Mouse (Mus musculus): ENCODE measurements around the gene Zfp831. TPM values are rescaled to one million over a fixed set of nuclear protein-coding genes. Genes with fewer than 3 reads are reported as not detected.
A peak's percentile ranks its signal among the peaks of the same experiment; 100 is the strongest.

Zfp831 gene
- polyA plus RNA-seq, 1 experiment from 2014 or later: 0.03 TPM

DNA sequence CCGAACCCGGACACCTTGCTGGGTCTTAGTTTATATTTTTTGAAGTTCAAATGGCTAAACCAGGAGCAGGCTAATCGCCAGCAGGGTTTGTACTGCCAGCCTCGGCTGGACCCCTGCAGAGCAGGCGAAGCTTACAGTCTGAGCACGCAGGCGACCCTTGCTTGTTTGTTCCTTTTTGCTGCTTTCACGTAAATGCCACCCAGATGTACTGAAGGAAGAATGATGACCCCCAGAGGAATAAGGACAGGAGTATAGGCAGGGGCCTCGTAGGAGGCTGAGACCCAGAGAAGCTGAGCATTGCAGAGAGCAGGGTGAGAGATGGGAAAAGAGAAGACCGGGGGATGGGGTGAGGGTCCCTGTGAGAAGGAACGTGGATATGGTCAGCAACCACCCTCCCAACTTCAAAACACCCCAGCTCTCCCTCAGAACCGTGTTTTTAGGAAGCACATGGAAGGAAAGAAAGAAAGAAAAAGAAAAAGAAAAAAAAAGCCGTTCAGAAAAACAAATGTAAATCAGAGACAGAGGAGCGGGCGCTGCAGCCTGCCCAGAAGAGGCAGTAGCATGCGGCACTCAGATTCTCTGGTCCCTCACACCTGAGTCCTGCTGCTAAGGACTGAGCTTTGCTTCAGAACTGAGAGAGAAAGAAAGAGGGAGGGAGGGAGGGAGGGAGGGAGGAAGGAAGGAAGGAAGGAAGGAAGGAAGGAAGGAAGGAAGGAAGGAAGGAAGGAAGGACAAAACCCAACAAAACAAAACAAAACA lies 31.1 kb downstream of the Zfp831 start:
- H3K4me1 ChIP-seq (ENCODE audit: control insufficient read depth, insufficient read depth, low read length): peaks cover 10% of the 10 kb centered on the region
- no peak overlapping the region for H3K27ac ChIP-seq (replicated peaks; ENCODE audit: low read depth, low read length)
- peak; percentile 56 for ATAC-seq (ENCODE audit: insufficient number of reproducible peaks, low FRiP score, low TSS enrichment, low read depth)
- DNase-seq (ENCODE audit: low spot score): no peak
- H3K9ac ChIP-seq (ENCODE audit: low read length): peak overlapping the region; percentile 44; the same call in 1 of the 2 replicates
- peak overlapping the region; percentile 25 for H3K4me3 ChIP-seq (ENCODE audit: low read depth, low read length)
- H3K36me3 ChIP-seq (ENCODE audit: control insufficient read depth, insufficient read depth, low read length): no peaks in the 10 kb centered on the region
- H3K9me3 ChIP-seq (ENCODE audit: control insufficient read depth, low read length): no peaks in the 10 kb centered on the region
- H3K27me3 ChIP-seq (ENCODE audit: control insufficient read depth, insufficient read depth, low read length): no peaks in the 10 kb centered on the region
- WGBS: 2% methylated on average over 16 of the region's 16 CpGs
- H3K4me2 ChIP-seq (ENCODE audit: low read depth, severe bottlenecking): peak overlapping the region; percentile 83

- no peak overlapping the region for H3K27ac ChIP-seq (replicated peaks; ENCODE audit: low read depth, low read length)
- H3K4me1 ChIP-seq (ENCODE audit: control insufficient read depth, insufficient read depth, low read length): peaks cover 10% of the 10 kb centered on the region
- H3K9ac ChIP-seq (ENCODE audit: low read length): no peak overlapping the region
- no peak overlapping the region for H3K4me3 ChIP-seq (ENCODE audit: low read depth, low read length)
- H3K27me3 ChIP-seq (ENCODE audit: control insufficient read depth, insufficient read depth, low read length): no peaks in the 10 kb centered on the region
- no peak for ATAC-seq (ENCODE audit: insufficient number of reproducible peaks, low FRiP score, low TSS enrichment, low read depth)
- H3K4me2 ChIP-seq (ENCODE audit: low read depth, severe bottlenecking): no peak overlapping the region
- DNase-seq (ENCODE audit: low spot score): peak; percentile 92
- no peaks in the 10 kb centered on the region for H3K36me3 ChIP-seq (ENCODE audit: control insufficient read depth, insufficient read depth, low read length)
- WGBS: 16% methylated on average over 9 of the region's 9 CpGs
- H3K9me3 ChIP-seq (ENCODE audit: control insufficient read depth, low read length): no peaks in the 10 kb centered on the region
Observed at GRCm38 (mm10) chr2:174675642-174676041, 32.3 kb downstream of the Zfp831 start.

DNA sequence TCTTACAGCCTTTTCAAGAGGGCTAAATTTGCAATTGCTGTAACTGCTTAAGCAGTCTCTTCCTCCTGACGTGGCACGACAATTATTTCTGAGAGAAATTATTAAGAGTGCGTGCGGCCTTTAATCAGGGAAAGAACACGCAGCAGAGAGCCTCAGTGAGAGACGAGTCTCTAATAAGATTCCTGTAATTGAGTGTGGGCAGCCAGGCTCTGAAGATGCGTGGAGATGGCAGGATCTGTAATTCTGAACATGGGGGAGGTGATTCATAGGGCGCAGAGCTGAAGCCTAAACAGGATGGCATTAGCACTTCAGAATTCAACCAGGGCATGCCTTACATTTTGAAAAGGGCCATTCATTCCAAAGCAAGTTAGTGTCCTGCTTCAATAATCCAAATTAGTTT lies 58.0 kb downstream of the Zfp831 start:
- H3K9ac ChIP-seq (ENCODE audit: low read length): no peak overlapping the region
- no peak for DNase-seq (ENCODE audit: low spot score)
- H3K9me3 ChIP-seq (ENCODE audit: control insufficient read depth, low read length): no peaks in the 10 kb centered on the region
- H3K27ac ChIP-seq (replicated peaks; ENCODE audit: low read depth, low read length): no peak overlapping the region
- no peak overlapping the region for H3K4me2 ChIP-seq (ENCODE audit: low read depth, severe bottlenecking)
- H3K4me1 ChIP-seq (ENCODE audit: control insufficient read depth, insufficient read depth, low read length): no peaks in the 10 kb centered on the region
- 78% methylated on average over 8 of the region's 8 CpGs for WGBS
- H3K27me3 ChIP-seq (ENCODE audit: control insufficient read depth, insufficient read depth, low read length): no peaks in the 10 kb centered on the region
- H3K4me3 ChIP-seq (ENCODE audit: low read depth, low read length): no peak overlapping the region
- H3K36me3 ChIP-seq (ENCODE audit: control insufficient read depth, insufficient read depth, low read length): no peaks in the 10 kb centered on the region
- no peak for ATAC-seq (ENCODE audit: insufficient number of reproducible peaks, low FRiP score, low TSS enrichment, low read depth)

- H3K36me3 ChIP-seq (ENCODE audit: control insufficient read depth, insufficient read depth, low read length): no peaks in the 10 kb centered on the region
- H3K27me3 ChIP-seq (ENCODE audit: control insufficient read depth, insufficient read depth, low read length): no peaks in the 10 kb centered on the region
- 89% methylated on average over 16 of the region's 16 CpGs for WGBS
- H3K27ac ChIP-seq (replicated peaks; ENCODE audit: low read depth, low read length): no peak overlapping the region
- DNase-seq (ENCODE audit: low spot score): no peak
- no peak overlapping the region for H3K4me2 ChIP-seq (ENCODE audit: low read depth, severe bottlenecking)
- no peak overlapping the region for H3K4me3 ChIP-seq (ENCODE audit: low read depth, low read length)
- ATAC-seq (ENCODE audit: insufficient number of reproducible peaks, low FRiP score, low TSS enrichment, low read depth): no peak
- H3K9ac ChIP-seq (ENCODE audit: low read length): no peak overlapping the region
- no peaks in the 10 kb centered on the region for H3K9me3 ChIP-seq (ENCODE audit: control insufficient read depth, low read length)
- H3K4me1 ChIP-seq (ENCODE audit: control insufficient read depth, insufficient read depth, low read length): no peaks in the 10 kb centered on the region
Observed at GRCm38 (mm10) chr2:174707101-174707500, 63.8 kb downstream of the Zfp831 start.

DNA sequence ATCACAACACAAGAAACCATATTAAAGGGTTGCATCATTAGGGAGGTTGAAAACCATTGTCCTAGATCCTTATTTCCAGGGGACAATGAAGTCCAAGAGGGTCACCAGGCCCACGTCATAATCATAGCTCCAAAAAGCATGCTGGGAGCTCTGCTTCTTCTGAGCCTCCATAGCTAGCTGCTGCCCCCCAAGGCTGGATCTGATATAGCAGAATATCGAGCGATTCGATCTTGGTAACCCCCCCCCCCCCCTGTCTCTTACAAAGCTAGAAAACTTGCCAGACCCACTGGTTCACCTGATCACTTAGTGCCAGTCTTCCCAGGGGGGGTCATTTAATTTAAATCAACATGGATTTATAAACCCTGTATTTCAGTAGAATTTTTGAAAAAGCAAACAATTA lies 65.3 kb downstream of the Zfp831 start:
- Histone ChIP-seq H3K9ac (ENCODE audit: low read length) (no peak overlapping the region), H3K27ac (replicated peaks; ENCODE audit: low read depth, low read length) (no peak overlapping the region), H3K36me3 (ENCODE audit: control insufficient read depth, insufficient read depth, low read length) (no peaks in the 10 kb centered on the region), H3K4me2 (ENCODE audit: low read depth, severe bottlenecking) (no peak overlapping the region), H3K4me1 (ENCODE audit: control insufficient read depth, insufficient read depth, low read length) (no peaks in the 10 kb centered on the region), H3K4me3 (ENCODE audit: low read depth, low read length) (no peak overlapping the region), H3K9me3 (ENCODE audit: control insufficient read depth, low read length) (no peaks in the 10 kb centered on the region), H3K27me3 (ENCODE audit: control insufficient read depth, insufficient read depth, low read length) (no peaks in the 10 kb centered on the region)
- 84% methylated on average over 4 of the region's 4 CpGs for WGBS
- DNase-seq (ENCODE audit: low spot score) (no peak), ATAC-seq (ENCODE audit: insufficient number of reproducible peaks, low FRiP score, low TSS enrichment, low read depth) (no peak)

- no peaks in the 10 kb centered on the region for H3K9me3 ChIP-seq (ENCODE audit: control insufficient read depth, low read length)
- no peak for ATAC-seq (ENCODE audit: insufficient number of reproducible peaks, low FRiP score, low TSS enrichment, low read depth)
- H3K4me1 ChIP-seq (ENCODE audit: control insufficient read depth, insufficient read depth, low read length): no peaks in the 10 kb centered on the region
- H3K9ac ChIP-seq (ENCODE audit: low read length): no peak overlapping the region
- no peaks in the 10 kb centered on the region for H3K27me3 ChIP-seq (ENCODE audit: control insufficient read depth, insufficient read depth, low read length)
- WGBS: 80% methylated on average over 3 of the region's 3 CpGs
- H3K4me2 ChIP-seq (ENCODE audit: low read depth, severe bottlenecking): no peak overlapping the region
- no peak overlapping the region for H3K27ac ChIP-seq (replicated peaks; ENCODE audit: low read depth, low read length)
- no peak overlapping the region for H3K4me3 ChIP-seq (ENCODE audit: low read depth, low read length)
- H3K36me3 ChIP-seq (ENCODE audit: control insufficient read depth, insufficient read depth, low read length): no peaks in the 10 kb centered on the region
- DNase-seq (ENCODE audit: low spot score): no peak
Observed at GRCm38 (mm10) chr2:174710185-174710584, 66.9 kb downstream of the Zfp831 start.

DNA sequence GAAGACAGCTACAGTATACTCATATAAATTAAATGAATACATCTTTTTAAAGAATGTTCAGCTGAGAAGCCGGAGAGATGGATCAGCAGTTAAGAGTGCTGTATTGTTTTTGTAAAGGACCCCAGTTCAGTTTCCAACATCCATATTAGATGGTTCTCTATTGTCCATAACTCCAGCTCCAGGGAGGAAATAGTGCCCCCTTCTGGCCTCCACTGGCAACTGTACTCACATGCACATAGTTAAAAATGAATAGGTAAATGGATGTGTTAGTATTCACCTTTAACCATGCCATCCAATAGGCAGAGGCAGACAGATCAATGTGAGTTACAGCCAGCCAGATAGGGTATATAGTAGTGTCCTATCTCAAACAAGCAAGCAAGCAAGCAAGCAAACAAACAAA lies 68.7 kb downstream of the Zfp831 start:
- WGBS: 93% methylated on average over 1 of the region's 1 CpGs
- no peak overlapping the region for H3K4me2 ChIP-seq (ENCODE audit: low read depth, severe bottlenecking)
- ATAC-seq (ENCODE audit: insufficient number of reproducible peaks, low FRiP score, low TSS enrichment, low read depth): no peak
- H3K4me1 ChIP-seq (ENCODE audit: control insufficient read depth, insufficient read depth, low read length): no peaks in the 10 kb centered on the region
- no peaks in the 10 kb centered on the region for H3K36me3 ChIP-seq (ENCODE audit: control insufficient read depth, insufficient read depth, low read length)
- H3K27ac ChIP-seq (replicated peaks; ENCODE audit: low read depth, low read length): no peak overlapping the region
- no peaks in the 10 kb centered on the region for H3K27me3 ChIP-seq (ENCODE audit: control insufficient read depth, insufficient read depth, low read length)
- no peak overlapping the region for H3K9ac ChIP-seq (ENCODE audit: low read length)
- no peak for DNase-seq (ENCODE audit: low spot score)
- H3K9me3 ChIP-seq (ENCODE audit: control insufficient read depth, low read length): no peaks in the 10 kb centered on the region
- no peak overlapping the region for H3K4me3 ChIP-seq (ENCODE audit: low read depth, low read length)

DNA sequence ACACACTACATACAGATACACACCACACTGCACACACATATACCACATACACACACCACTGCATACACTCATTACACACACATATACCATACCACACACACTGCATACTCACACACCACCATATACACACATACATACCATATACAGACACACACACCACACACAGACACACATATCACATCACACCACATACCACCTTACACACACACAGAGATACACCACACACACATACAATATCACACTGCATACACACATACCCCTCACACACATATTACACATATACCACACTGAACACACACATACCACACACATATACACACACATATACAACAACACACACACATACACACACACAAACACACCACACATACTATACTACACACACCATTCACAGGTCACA lies 72.6 kb downstream of the Zfp831 start:
- H3K9ac ChIP-seq (ENCODE audit: low read length): no peak overlapping the region
- no peak overlapping the region for H3K27ac ChIP-seq (replicated peaks; ENCODE audit: low read depth, low read length)
- DNase-seq (ENCODE audit: low spot score) (no peak), ATAC-seq (ENCODE audit: insufficient number of reproducible peaks, low FRiP score, low TSS enrichment, low read depth) (peak; percentile 44; the same call in 1 of the 2 replicates)
- no peaks in the 10 kb centered on the region for H3K9me3 ChIP-seq (ENCODE audit: control insufficient read depth, low read length)
- H3K36me3 ChIP-seq (ENCODE audit: control insufficient read depth, insufficient read depth, low read length): no peaks in the 10 kb centered on the region
- no peak overlapping the region for H3K4me2 ChIP-seq (ENCODE audit: low read depth, severe bottlenecking)
- H3K4me1 ChIP-seq (ENCODE audit: control insufficient read depth, insufficient read depth, low read length): no peaks in the 10 kb centered on the region
- no peak overlapping the region for H3K4me3 ChIP-seq (ENCODE audit: low read depth, low read length)
- H3K27me3 ChIP-seq (ENCODE audit: control insufficient read depth, insufficient read depth, low read length): no peaks in the 10 kb centered on the region

GRCm38 (mm10) chr2:174717857-174718256 lies 74.5 kb downstream of the Zfp831 start:
- H3K9me3 ChIP-seq (ENCODE audit: control insufficient read depth, low read length): no peaks in the 10 kb centered on the region

More at GRCm38 (mm10) chr2:174717857-174718256, 74.5 kb downstream of the Zfp831 start:
- H3K27ac ChIP-seq (replicated peaks; ENCODE audit: low read depth, low read length): no peak overlapping the region
- no peak for ATAC-seq (ENCODE audit: insufficient number of reproducible peaks, low FRiP score, low TSS enrichment, low read depth)
- no peaks in the 10 kb centered on the region for H3K27me3 ChIP-seq (ENCODE audit: control insufficient read depth, insufficient read depth, low read length)
- no peaks in the 10 kb centered on the region for H3K36me3 ChIP-seq (ENCODE audit: control insufficient read depth, insufficient read depth, low read length)
- no peak for DNase-seq (ENCODE audit: low spot score)
- no peaks in the 10 kb centered on the region for H3K4me1 ChIP-seq (ENCODE audit: control insufficient read depth, insufficient read depth, low read length)
- H3K9ac ChIP-seq (ENCODE audit: low read length): no peak overlapping the region
- H3K4me3 ChIP-seq (ENCODE audit: low read depth, low read length): no peak overlapping the region
- WGBS: 83% methylated on average over 4 of the region's 4 CpGs
- H3K4me2 ChIP-seq (ENCODE audit: low read depth, severe bottlenecking): no peak overlapping the region
